Mouse (Mus musculus) kidney, adult 11 months (tissue): ENCODE measurements around the gene Zfp341.
A peak's percentile ranks its signal among the peaks of the same experiment; 100 is the strongest.

ENCODE experiments used
- DNase-seq: peaks from one replicate; pipeline ENCODE4 v3.0.0; 2022

Zfp341 gene

DNA sequence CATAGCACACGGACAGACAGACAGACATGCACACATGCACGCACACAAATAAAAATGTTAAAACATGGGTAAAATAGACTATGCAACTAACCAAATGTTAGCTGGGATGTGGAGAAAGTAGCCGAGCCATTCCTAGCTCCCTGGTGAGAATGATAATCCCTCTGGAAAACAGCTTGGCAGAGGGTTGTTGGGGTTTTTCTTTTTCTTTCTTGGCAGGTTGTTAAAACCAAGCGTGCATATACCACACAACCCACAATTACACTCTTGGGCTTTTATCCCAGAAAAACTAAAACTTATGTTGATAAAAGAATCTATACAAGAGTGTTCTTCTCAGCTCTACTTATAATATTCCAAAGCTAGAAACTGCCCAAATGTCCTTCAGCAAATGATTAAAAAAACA, 24.0 kb upstream of the Zfp341 start:
- DNase-seq = no peak

DNA sequence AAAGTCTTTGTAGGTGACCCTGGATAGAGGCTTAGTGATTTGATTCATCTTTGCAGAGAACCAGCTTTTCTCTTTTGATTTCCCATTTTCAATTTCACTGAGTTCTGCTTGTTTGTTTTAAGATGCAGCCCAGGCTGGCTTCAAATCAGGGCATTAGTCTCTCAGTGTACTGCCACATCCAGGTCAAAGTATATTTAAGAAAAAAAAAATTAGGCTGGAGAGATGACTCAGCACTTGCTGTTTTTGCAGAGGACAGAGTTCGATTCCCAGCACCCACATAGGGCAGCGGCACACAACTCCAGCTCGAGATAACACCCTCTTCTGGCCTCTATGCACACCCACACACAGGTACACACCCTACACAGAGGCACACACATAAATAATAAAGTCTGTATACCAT, 21.9 kb upstream of the Zfp341 start:
- no peak for DNase-seq

DNA sequence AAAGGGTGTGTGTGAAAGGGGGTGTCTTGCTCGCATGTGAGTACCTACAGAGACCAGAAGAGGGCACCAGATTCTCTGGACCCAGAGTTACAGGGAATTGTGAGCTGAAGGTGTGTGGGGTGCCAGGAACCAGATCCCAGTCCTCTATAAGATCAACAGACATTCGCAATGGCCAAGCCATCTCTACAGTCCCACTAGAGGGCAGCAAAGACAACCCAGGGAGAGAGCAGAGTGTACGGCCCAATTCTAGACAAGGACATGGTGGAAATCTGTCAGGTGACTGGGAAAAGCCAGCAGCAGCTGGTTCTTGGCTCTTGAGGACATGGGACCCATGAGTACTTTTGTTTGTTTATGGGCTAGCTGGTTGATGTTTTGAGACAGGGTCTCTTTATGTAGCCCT, 20.1 kb upstream of the Zfp341 start:
- no peak for DNase-seq

DNA sequence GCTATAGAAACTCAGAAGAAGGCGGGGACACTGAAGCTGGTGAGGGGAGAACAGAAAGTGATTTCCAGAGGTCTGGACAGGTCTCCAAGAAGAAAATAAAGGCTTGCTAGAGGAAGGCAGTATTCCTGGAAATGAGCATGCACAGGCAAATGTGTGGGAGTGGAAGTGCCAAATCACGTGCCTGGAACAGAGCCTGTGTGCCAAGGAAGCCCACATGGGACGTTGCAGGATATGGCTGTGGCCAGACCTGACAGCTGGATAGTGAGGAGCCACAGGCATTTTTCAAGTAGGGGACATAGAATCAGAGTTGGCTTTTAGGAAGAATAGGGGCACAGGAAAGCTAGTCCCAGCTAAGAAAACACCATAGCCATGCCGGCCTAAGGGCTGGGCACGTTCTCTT, 17.3 kb upstream of the Zfp341 start:
- no peak for DNase-seq

DNA sequence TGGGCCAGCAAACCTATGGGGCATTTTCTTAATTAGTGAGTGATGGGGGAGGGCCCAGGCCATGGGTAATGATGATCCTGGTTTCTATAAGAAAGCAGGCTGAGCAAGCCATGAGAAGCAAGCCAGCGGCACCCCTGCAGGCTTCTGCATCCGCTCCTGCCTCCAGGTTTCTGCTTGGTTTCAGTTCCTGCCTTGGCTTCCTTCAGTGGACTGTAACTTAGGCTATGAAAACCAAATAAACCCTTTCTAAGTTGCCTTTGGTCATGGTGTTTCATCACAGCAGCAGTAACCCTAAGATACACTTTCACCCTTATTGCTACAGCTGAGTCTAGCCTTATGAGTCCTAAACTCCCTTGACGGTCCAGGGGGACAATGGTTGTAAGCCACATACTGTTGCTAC, 15.7 kb upstream of the Zfp341 start:
- DNase-seq = no peak

DNA sequence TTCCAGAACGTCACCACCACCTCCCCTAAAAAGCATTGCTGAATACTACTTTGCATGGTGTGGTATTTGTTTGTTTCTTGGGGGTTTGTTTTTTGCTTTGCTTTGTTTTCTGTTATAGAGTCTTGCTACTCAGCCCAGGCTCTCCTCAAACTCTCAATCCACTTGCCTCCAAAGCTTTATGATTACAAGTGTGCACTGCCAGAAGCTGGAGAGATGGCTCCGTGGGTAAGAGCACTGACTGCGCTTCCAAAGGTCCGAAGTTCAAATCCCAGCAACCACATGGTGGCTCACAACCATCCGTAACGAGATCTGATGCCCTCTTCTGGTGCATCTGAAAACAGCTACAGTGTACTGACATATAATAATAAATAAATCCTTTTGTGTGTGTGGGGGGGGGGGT, 12.5 kb upstream of the Zfp341 start:
- DNase-seq = no peak

DNA sequence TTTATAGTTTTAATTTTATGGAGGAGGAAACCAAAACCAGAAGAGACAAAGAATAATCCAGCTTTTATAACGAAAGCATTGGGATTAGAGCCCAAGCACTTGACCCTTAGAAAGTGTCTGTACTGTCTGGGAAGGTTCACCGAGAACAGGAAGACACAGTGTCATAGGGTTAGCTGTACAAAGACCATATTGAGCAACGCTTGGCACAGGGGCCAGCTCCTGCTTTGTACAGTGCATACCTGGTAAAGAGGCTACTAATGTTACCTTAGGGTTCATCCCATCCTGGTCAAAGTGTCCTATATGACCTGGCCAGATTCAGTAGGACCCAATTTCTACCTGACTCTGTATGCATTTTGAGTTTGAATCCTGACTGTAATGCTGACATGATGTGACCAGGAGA, 11.8 kb upstream of the Zfp341 start:
- DNase-seq = peak; percentile 84

DNA sequence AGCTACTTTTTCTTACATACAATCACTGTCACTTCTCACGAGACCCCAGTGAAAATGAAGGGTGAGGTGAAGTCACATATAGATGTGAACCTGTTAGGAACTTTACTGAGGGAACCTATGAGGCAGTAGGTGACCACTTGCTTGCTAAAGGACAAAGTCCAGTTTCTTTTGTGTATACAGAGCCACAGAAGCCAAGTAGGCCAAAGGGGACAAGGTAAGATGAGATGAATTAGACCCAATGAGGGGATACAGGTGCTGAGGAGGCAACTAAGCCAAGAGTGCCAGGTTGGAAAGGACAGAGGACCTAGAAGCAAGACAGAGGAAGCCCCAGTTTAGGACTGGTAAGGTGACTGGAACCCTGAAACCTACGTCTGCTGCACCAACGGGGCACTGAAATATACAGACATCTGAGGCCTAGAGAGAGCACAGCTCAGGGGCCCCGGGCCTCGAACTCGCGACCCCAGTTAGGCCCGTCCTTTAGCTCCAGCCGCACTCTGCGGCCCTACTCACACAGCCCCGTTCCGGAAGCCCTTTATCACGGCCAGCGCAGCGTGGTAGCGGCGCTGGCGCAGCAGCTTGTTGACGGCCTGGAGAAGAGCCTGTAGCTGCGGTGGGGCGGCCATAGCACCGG, 10.0 kb upstream of the Zfp341 start:
- DNase-seq = peak; percentile 53

DNA sequence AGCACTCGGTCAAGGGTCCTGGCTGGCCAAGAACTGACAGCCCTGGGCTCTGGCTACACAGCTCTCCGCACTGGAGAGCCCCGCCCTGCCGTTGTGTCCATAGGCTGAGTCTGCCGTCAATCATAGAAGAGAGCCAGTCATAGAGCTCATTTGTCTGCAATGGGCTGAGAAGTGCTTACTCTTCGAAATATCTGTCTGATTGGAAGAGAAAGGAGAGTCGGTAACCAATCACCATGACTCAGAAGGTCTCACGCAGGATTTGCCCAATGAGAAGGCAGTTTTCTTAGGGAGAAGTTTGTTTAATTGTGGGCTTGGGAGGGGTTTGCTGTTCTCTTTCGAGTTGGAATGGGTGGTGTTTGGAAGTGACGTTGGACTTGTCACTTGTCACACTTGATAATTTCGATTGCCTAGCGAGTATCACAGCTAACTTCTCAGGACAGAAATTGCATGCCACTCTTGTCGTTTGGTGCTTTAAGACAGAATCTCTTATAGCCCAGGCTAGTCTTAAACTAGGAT, 9.4 kb upstream of the Zfp341 start, which contains the start of gene Pxmp4:
Gene Pxmp4 (minus strand): TSS at position 71 of the 516 bp plus-strand sequence.
- peak; percentile 100 for DNase-seq

DNA sequence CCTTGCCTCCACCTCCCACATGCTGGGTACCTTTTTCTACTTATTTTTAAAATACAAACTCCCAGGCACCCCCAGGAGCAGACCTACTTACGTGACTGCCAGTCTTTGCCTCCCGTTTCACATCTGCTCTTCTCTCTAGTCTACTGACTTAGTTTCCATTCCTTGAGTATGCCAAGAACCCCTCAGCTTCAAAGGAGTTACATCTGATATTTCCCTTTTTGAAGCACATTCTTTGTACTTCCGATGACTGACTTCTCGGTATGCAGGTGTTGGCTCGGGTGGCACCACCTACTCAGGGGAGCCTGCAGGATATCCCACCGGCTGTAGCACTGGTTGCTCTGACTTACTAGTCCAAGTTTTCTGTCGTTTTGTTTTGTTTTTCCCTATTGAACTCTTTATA, 8.9 kb upstream of the Zfp341 start:
- DNase-seq = no peak

DNA sequence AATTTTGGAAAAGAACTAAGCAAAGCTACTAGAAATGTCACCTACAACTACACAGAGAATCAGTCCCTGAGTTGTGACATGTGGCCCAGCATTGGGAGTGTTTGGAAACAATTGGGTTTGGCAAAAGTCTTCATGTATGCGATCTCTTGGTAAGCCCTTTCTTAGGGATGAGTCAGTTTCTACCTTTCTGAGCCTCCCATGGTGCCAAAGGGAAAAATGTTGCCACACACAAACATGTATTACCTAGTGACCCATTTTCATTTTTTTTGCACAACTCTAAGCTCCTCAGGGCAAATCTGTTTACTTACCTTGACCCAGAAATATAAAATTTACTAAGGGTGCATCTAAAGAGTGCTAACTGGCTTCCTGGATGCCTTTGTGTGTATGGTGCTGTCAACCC, 6.1 kb upstream of the Zfp341 start:
- DNase-seq = no peak

DNA sequence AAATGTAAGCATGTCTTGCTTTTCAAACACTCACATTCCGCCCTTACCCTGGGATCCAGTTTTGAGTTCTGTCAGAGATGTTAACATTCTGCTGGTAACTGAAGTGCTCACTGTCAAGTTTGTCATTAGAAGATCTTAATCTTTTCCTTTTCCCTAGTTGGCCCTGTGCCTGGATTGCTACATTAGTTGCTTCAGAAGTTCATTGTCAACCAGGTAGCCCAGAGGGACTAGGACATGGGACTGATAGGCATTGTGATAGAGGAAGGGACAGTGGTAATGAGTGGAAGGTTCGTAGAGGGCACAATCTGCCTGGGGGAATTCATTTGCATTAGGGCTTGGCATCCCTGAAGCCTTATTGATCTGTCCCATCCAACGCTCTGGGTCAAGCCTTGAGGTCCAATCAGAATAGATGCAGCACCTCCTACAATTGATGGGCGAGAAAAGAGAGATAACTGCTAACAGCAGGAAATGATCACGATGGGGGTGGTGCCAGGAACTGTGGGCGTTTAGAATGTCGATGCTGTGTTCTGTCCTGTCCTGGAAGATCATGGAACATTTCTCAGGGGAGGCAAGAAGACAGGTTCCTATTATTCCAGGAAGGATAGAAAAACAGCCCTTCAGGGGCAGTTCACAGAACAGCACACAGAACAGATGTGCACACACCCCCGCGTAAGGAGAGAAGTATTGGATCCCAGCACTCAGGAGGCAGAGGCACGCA, 3.9 kb upstream of the Zfp341 start:
- no peak for DNase-seq

DNA sequence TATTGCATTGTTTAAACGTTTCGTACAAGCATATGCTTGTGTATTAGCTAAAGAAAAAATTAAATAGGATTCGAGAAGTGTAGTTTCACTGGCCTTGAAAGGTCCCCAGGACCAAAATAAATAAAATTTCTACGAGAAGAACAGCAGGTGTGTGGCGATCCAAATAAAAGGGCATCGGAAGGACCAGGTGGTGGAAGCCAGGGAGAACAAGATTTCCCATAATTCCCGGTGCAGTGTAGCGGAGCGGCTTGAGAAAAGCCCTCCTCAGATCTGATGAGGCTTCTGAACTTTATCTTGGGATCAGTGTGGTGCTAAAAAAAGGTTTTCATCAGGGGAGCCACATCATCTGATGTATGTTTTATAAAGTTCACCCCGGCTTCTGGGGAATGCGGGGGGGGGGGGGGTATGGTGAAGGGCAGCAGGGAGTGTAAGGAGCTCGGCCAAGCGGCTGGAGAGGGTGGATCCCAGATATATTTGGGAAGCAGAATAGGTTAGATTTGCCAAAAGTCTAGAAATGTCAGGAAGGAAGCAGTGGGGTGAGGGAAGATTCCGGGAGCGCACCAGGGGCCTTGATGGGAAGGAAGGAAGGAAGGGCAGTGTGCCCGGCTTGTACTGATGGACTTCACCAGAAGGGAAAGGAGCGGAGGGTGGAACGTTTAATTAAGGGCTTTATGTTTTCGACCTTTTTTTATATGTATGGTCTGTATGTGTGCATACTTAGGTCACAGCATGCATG, 1.9 kb downstream of the Zfp341 start:
- DNase-seq = no peak

DNA sequence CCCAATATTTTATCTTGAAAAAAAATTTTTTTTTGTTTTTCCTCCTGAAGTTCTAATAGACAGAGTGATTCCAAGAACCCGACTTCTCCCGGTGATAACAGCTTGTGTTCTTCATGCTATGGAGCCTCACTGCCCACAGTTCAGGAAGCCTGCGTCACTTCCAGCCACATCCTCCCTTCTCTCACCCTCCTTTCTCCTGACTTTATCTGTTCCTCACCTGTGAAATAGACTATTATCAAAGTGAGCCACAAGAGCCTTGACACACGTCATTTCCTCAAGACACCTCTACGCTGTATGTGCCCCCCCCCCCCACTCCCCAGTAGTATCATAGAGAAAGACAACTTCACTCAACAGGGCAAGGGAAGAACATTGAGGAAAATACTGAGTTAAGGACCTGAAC, 2.6 kb downstream of the Zfp341 start:
- DNase-seq = no peak

DNA sequence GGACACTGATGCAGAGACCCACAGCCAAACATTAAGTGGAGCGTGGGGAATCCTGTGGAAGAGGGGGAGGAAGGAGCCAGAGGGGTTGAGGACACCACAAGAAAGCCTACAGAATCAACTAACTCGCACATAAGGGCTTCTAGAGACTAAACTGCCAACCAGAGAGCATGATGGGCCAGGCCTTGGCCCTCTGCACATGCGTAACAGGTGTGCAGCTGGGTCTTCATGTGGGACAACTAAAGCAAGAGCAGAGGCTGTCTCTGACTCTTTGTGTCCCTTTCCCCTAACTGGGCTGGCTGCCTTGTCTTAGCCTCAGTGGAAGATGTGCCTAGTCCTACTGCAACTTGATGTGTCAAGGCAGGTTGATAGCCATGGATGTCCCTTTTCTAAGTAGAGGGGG, 4.0 kb downstream of the Zfp341 start:
- DNase-seq = no peak

DNA sequence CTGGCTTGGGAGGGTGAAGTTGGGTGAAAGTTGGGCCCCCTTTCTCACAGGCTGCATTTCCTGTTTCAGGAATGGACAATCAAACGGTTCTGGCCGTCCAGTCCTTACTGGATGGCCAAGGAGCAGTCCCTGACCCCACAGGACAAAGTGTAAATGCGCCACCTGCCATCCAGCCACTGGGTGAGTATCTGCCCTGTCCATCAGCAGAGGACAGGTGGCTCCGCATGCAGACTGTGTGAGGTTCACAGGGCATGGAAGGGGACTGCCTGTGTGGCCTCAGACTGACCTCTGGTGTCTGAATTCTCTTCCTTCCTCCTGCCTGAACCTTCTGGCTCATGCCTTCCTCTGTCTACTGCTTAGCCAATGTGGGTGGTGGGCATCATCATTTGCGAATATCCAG, 8.6 kb downstream of the Zfp341 start:
- peak; percentile 47 for DNase-seq

DNA sequence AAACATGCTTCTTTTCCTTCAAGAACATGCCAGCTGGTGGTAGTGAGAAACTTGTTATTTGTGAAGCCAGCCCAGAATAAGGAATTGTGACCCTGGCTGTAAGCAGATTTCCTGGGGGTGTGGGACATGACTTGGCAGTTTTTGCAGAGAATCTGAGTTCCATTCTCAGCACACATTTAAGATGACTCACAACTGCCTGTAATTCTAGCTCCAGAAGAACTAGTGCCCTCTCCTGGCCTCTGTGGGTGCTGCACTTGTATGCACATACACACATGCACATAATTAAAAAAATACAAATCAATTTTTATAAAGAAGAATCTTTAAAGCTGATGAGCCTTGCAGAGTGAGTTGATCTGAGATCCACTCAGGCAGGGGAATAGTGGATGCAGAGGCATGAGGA, 11.0 kb downstream of the Zfp341 start:
- no peak for DNase-seq

DNA sequence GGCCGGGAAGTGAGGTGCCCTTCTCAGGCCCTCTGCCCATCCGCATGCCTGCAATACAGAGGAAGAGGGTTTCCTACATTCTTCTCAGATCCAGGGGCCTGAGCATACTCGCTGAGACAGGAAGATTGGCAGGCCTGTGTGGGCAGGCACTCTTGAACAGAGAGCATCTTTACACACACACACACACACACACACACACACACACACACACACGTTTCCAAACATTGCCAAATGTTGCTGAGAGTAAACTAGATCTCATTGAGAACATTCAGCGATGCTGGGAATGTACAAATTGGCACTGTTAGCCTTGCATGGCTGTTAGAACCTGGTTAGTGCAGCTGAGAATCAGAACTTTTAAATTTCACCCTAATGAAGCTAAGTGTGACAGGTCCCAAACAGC, 17.4 kb downstream of the Zfp341 start:
- no peak for DNase-seq

DNA sequence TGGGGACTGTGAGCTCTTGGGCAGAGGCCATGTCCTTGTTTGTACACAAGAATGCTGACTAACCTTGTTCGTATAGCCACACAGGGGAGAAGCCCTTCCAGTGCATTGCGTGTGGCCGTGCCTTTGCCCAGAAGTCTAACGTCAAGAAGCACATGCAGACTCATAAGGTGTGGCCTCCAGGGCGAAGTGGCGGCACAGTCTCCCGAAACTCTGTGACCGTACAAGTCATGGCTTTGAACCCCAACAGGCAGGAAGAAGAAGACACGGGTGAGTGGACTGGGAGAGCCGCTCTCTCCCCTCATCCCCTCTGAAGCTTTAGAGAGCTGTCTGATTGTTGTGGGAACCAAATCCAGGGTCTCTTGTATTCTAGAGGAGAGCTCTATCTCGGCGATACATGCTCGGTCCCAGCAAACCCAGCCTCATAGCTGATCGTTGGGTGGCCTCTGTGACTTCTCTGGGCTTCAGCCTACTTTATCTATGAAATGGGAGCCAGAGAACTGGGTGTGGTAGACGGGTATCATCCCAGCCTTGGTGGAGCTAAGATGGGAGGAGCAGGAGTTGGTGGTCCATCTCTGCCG, 19.2 kb downstream of the Zfp341 start:
- DNase-seq = no peak

DNA sequence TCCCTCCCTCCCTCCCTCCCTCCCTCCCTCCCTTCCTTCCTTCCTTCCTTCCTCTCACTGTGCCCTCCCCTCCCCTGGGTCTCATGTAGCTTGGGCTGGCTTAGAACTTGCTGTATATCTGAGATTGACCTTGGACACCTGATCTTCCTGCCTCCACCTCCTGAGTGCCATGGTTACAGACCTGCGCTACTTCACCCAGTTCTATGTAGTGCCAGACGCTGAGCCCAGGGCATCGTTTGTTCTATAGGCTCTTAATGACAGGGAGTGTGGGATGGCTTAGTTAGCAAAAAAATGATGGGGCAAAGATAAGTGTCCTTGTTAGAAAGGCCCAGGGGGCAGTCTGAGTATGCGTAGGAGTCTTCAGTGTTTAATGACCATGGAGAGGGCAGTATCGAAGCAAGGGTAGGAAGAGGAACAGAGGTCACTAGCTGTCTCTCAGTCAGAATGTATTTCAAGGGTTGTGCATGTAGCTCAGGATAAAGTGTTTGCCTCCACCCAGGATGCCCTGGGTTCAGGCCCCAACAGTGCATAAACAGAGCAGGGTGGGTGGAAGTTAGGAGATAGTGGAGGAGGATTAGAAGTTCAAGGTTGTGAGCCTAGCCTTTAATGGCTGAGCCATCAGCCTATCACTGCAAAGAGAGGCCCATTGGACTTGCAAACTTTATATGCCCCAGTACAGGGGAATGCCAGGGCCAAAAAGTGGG, 20.1 kb downstream of the Zfp341 start:
- DNase-seq = no peak

DNA sequence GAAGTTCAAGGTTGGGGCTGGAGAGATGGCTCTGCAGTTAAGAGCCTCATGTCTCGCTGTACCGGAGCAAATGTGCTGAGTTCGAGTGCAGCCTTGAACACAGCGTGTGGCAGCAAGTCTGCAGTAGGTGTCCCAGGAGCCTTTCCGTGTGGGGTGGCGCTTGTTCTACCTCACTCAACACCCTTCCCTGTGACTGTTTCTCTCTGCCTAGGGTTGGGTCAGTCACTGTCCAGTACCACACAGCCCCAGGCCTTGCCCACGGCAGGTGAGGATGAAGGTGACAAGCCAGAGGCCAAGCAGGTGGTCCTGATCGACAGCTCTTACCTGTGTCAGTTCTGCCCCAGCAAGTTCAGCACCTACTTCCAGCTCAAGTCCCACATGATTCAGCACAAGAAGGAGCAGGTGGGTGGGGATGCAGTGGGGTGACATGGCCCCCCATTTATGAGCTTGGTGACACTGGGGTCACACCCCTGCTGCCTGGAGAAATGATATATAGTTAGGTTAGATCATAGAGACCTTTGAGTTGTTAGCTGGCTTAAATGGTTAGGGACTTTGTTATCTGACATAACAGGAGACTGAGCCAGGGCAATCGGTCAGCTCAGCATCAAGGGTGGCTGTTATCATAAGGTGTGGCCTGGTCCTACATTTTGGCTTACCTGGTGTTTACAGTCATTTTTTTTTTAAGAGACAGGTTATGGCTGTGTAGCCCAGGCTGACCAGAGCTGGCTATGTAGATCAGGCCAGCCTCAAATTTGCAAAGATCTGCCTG, 21.0 kb downstream of the Zfp341 start:
- DNase-seq = no peak

DNA sequence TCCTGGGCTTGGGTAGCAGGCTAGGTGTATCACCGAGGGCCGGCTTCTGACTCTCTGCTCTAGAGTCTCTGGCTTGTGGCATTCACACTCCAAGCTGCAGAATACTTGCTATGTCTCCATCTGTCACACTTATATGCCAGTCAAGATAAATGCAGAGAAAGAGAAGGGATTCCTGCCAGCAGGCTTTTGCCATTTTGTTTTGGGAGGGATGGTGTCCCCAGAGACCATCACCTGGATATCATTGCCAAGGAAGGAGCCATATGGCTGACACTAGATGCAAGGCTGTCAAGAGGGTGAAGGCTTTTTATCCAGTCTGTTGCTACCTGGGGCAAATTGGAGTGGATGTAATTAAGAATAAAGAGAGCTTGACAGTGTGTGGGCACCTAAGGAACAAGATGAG, 22.7 kb downstream of the Zfp341 start:
- DNase-seq = no peak
